Mouse (Mus musculus) retina, adult 2 months (tissue): ENCODE measurements around the gene Unc13d.
"Not testable (repeated sequence)": the region's sequence is repeated elsewhere in the genome, so short reads cannot be mapped to it uniquely, and the experiment has no call there.

Source experiments
- DNase-seq: peaks from one replicate; pipeline ENCODE4 v3.0.0-alpha.2; 2012; ENCODE audit warnings: low read depth, low spot score

Gene Unc13d

DNA sequence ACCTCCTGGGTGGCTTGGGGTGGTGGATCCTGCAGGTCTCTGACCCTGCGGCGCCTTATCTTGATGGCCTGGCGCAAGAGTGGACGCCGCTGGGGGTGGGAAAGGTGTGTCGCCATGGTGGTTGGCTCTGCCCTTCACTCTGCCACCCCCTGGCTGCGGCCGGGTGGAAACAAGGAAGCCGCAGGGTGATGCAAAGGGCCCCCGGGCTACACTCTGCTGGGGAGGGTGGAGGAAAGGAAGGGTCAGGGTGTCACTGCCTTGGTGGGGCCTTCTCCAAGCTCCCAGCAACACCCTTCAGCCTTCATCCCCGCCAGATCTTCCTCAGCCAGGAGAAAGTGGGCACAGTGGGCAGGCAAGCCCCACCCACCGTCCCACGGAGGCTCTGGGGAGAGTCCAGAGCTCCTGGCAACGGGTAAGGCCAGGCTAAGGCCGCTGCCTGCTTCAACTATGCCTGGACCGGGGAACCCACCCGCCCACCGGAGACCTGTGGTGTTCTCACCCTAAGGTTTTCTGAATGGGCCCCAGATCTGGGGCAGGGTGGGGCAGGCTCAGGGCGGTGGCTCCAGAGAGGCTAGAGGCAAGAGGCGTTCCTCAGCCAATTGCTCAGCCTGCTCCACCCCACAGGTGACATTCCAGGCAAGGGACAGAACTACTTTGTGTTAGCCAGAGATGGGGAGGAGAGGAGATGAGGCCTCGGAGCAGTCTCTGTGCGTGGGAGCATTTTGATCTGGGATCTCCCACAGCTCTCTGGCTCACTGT lies at the start of gene Unc13d:
Gene Unc13d, minus strand, starts transcription at position 516 of the 759 bp plus-strand sequence.
- DNase-seq = no peak

DNA sequence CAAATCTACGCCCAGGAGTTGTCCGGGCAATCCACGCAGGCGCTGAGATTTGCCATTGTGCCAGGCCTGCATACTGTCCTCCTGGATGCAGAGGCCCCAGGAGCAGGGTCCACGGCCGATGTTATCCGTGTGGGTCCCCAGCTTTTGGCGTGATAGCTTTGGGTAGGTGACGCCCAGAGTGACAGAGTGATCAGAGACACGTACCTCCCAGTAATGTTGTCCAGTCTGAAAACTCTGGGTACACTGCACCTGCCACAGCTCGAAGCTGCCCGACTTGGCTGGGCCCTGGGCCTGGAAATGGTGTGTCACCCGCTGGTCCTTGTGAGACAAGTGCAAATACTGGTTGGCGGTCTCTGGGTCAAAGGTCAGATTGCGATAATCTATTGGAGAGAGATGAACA lies 48.5 kb upstream of the Unc13d start:
- DNase-seq = no peak

DNA sequence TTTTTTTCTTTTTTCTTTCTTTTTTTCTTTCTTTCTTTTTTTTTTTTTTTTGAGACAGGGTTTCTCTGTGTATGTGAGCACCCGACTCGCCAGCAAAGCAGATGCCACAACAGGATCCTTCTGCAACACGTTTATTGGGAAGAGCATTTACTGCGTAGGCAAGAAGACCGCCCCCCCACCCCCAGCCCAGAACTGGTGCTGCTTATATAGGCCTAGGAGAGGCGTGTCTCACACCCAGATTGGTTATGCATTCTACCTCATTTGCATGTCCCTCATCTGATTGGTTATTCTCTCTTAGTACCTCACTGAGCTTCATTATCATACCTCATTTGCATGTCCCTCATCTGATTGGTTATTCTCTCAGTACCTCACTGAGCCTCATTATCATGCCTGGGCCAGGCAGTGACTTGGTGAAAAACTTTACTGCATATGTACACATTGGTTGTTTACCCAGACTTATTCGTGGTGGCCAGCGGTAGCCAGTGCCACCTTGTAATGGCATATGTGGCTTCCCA lies 44.0 kb upstream of the Unc13d start:
- not testable (repeated sequence) for DNase-seq

DNA sequence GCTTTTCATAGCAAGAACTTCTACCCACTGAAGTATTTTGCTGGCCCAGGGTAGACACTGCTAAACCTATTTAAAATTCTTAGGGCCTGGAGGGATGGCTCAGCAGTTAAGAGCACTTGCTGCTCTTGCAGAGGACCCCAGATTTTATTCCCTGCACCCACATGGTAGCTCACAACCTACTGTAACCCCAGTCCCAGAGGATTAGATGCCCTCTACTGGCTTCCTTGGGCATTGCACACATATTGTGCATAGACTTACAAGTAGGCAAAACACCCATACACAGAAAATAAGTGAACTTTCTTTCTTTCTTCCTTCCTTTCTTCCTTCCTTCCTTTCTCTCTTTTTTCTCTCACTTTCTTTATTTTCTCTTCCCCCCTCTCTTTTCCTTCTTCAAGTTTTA lies 40.1 kb upstream of the Unc13d start:
- no peak for DNase-seq

DNA sequence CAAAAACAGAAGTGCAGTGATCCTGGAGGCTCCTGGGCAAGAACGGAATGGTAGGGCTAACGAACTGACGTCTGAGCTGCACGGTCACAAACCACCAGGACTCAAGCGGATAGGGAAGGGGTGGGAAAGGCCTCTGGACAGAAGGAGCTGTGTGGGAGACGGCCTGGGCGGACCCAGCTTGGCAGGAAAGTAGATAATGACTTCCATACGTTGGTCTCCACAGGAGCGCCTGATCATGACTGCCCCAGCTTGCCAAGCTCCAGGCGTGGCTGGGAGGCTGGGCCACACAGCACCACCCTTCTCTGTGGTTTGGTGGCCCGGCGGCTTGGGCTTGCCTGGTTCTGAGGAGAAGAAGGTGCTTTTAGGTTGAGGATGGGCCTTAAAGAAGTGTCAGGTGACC lies 39.5 kb upstream of the Unc13d start:
- DNase-seq = no peak

DNA sequence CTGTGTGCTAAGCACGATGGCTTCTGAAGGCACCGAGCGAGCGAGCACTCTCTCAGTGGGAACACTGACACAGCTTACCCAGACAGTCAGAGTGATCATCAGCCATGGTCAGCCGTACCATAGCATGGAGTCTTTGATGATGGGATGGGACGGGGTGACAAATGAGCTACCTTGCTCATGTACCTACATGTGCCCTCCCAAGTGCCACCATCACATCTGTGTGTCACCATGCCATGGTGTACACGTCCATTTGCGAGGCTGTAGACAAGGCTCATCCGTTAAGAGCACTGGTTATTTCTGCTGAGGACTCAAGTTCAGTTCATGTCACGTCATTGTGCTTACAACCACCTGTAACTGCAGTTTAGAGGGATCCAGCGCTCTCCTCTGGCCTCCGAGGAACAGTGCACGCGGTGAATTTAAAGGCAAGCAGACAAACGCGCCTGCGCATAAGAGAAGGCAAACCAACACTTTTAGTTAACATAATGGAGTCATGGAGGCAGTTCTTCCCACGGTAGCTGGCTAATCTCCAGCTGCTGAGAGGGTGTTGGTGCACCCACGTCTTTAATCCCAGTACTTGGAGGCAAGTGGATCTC lies 33.9 kb upstream of the Unc13d start:
- no peak for DNase-seq

DNA sequence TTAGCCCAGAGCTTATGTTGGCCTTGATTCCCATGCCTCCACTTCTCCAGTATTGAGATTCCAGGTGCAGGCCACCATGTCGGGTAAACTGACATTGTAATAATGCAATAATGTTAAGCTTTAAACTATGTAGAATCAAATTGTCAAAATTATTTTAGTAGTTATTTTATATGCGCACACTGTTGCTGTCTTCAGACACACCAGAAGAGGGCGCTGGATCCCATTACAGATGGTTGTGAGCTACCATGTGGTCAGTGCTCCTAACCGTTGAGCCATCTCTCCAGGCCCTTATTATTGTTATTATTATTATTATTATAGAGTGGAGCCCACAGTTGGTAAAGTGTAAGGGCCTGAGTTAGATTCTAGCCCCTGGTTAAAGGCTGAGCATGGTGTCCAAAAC lies 33.3 kb upstream of the Unc13d start:
- DNase-seq = no peak

DNA sequence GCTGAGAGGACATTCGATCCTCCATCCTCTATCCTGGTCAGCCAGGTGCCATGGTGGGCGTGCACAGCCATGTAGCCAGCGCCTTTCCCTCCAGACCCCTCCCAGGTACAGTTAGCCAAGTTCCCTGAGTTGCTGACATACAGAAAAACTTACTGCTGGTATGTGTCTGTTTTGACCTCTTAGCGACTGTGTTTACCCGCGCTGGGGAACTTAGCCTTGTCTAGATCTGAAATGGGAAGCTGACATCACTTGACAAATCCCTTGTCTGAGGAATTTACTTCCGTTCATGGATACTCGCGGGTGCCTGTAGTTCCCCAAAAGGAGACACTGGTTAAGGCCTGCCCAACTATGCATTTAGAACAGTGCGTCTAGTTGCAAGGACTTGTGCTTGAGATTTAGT lies 32.8 kb upstream of the Unc13d start:
- DNase-seq = no peak

DNA sequence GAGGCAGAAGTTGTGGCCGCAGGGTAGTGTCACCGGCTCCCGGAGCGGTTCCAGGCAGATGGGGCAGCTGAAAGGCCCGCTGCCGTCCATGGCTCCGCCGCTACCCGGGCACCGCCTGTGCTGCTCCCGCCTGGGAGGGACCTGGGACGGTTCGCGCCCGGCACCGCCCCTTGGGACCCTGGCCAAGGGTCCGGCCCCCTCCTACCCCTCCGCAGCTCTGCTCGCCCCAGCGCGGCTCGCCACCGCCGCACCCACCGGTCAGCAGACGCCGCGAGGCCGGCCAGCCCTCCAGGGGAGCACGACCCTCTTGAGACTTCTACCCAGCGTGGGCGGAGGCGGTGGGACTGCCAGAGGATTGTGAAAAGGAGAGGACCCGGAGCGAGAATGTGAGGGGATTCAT lies 32.4 kb upstream of the Unc13d start:
- no peak for DNase-seq

DNA sequence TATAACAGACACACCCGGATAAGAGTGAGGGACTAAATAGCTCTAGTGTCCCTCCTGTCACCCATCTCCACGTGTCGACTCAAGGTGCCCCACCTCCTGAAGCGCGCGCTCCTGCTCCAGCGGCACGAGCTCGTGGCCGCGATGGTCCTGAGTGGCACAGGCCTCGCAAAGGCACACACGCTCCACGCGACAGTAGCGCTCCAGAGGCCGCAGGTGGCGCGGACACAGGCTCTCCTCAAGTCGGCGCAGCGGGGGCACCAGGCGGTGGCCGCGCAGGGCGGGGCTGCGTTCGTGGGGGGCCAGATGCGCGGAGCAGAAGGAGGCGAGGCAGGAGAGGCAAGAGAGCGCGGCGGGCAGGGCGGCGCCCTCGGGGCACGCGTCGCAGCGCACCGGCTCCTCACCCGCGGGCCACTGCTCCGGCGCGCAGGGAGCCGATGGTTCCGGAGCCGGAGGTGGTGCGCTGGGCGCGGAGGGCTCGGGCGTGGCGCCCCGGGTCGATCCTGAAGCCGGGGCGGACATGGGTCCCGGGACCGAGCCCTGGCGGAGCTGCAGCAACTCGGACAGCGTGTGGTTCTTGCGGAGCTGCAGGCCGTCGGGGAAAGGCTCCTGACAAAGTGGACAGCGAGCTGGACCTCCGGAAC lies 31.8 kb upstream of the Unc13d start:
- no peak for DNase-seq

DNA sequence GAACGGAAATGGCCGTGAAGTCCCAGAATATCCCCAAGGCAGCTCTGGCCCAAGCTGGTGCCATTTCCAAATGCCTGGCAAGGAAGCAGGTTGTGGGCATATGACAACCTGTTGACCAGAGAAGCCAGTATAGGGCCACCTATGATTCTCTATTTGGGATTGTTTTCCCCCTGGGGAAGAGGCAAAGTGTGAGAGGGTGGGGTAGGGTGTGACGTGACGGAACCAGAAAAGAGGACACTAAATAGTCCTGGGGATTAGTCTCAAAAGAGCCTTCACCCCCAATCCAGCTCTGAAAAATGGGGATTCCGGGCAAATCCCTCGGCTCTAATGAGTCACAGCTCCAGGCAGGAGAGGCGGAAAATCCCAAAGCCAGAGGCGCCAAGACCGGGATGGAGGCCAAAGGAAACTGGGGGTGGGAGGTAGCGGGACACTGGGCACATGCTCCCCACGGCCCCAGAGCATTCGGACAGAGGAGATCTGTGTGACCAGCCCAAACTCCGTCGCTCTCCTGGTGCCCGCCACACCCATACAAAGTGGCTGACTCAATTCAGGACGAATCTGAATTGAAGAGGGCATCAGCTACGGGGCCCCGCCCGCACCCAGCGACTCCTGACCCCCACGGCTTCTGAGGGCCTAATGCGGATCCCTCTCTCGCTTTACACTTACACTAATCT lies 30.8 kb upstream of the Unc13d start:
- no peak for DNase-seq

DNA sequence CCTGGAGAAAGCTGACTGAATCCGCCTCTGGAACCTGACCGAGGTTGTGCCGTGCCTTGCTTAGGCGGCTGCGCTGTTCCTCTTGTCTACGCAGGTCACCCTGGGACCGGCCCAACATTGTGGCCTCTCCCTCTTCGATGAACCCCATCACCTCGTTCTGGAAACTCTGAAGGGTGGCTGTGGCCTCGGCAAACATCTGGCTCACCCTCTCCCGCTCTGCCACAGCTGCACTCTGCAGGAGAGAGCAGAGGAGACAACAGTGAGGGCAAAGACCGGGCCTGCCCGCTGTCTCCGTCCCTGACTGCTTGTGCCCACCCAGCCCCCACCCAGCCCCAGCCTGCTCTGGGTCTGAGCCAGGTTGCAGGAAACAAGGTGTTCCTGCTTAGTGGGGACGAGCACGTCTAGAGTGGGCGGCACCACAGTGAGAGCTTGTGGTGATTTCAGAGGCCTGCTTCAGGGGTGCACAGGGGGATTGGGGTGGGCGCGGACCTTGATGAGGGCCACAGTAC lies 30.1 kb upstream of the Unc13d start:
- no peak for DNase-seq

DNA sequence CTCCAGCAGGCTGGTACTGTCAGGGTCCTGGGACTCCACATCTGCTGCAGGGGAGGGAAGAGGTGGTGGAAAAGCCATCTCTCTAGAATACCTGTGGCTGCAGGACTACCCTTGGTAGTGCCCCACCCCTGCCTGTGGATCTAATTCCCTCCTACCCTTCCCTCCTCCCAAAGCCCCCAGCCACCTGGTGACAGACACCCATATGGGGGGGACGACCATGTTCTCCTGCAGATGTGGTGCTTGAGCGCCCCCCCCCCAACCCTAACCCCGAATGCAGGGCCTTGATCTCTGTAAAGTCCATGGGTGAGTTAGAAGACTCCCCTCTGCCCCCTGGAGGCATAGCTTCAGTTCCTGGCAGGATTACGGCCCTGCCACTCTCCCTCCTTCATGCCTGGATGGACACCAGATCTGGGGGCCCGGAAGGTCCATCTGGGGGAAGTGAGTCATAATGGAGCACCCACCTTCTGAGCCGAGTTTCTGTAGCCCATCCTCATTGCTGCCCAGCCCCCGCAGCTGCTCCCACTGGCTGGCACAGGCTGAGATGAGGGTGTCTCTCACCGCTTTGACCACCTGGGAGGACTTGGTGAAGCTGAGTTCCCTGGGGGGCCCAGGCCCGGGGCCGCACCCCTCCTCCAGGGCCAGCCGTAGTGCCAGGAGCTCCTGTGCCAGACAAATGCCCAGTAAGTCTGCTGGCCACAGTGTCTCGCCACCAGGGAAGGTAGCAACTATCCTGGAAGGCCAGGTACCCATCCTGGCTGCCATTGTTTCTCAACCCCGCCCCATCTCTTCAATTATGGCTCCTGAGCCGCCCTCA lies 29.4 kb upstream of the Unc13d start:
- no peak for DNase-seq

DNA sequence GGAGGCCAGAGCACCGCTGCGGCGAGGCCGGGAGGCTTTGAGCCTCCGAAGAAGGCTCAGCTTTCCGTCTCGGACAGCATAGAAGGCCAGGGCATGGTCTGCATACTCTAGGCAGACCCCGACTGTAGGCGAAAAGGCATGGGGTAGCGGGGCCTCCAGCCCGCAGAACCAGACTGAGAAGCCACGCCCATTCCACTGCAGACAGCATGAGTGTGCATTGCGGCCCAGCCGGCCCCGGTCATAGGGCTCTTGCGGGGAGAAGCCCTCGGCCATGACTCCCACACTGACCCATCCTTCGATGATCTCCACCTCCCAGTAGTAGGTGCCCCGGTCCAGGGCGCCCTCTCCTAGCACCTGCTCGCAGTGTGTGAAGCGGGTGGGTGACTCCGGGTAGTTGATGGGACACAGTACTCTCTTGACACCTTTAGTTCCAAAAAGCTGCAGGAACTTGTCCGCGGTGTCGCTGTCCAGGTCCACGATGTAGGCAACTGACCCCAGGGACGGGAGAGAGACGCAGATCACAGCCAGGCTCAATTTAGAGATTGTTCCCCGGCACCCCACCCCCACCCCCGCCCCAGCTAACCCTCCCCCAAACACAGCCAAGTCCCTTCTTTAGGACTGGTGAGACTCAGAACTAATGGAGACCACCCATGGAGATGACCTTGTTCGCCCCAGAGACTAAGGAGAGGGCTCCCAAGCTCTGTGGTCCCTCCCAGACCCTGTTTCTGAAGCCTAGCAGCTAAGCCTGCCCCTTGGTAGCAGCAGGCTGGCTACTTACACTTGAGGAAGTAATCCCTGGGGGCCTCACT lies 28.6 kb upstream of the Unc13d start:
- DNase-seq = no peak

DNA sequence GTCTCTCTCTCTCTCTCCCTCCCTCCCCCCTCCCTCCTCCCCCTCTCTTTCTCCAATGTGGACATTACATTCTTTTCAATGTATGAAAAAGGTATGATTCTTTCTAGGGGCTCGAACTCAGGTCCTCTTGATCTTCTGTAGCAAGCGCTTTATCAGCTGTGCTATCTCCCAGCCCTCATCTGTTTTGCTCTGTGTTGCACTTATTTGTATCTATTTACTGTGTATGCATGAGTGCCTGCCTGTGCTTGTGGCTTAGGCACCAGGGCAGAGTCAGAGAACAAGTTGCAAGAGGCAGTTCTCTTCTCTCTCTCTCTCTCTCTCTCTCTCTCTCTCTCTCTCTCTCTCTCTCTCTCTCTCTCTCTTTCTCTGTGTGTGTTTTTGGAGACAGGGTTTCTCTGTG lies 27.3 kb upstream of the Unc13d start:
- no peak for DNase-seq

DNA sequence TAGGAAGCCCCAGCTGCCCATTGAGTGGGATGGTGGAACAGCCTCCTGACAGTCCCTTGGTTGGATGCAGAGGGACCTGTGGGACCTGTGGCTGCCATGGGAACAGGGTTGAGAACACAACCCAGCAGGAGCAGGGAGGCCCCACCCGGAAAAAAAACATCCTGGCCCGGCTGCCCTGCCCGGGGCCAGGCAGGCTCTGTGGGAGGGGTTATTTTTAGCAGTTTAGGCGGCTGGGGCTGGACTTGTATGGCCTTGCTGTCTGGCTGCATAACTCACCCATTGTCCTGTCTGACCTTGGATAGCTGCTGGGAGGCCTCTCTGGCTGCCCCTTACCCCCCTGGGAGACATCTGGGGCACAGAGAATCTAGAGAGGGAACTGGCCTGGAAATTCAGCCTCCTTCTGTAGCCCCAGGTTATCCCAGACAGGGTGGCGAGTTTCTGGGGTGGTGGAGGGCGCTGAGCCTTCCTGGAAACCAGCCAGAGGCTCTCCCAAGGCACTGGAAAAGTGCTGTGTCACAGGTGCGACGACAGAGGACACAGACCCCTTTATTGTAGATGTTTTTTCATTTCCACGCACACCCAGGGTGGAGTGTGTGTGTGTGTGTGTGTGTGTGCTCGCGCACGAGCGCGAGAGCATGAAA lies 26.4 kb upstream of the Unc13d start:
- no peak for DNase-seq

DNA sequence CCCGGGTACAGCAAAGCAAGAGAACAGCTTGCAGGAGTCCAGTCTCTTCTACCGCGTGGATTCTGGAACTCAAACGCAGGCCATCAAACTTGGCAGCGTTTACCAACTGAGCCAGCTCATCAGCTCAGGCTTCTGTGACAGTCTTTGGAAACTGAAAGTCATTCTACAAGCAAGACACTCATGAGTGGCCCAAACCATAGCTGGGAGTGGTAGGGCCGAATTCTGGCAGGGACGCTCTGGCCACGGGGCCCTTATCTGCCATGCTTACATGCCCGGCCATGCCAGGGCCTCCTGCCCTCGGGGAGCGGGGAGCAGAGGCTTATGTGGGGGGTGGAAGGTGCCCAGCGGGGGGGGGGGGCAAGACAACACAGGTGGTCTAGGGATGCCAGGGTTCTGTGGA lies 25.8 kb upstream of the Unc13d start:
- no peak for DNase-seq

DNA sequence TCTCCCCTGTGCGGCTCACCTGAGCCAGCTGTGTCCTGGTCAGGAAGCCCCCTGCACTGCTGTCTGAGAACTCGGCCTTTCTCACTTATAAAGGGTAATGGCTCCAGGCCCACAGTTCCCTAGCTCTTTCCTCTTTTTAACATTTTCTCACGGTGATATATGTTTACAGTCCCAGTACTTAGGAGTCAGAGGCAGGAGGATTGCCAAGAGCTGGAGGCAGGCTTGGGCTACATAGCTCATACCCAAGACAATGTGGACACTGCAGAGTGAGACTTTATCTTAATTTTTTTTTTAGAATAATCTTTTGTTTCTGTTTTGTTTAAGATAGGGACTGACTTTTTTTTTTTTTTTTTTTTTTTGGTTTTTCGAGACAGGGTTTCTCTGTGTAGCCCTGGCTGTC lies 24.7 kb upstream of the Unc13d start:
- DNase-seq = no peak

DNA sequence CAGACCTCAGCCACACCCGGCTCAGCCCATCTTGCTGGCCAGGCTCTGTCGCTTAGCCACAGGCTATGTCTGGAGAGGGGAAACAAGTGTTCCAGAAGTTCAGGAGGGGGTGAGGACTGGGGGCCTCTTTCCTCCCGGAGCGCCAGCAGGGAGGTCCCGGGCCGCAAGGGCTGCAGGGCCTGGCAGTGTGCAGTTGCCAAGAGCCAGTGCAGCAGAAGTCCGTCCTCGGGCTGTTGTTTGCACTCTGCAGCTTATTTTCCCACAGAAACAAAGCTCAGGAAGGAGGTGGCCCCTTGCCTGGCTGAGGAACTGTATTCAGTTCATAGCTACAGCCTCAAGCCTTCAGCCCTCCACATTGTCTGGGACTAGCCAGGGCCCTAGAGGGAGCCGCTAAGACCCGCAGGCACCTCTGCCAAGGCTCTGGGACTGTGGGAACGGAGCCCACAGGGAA lies 24.2 kb upstream of the Unc13d start:
- DNase-seq = no peak

DNA sequence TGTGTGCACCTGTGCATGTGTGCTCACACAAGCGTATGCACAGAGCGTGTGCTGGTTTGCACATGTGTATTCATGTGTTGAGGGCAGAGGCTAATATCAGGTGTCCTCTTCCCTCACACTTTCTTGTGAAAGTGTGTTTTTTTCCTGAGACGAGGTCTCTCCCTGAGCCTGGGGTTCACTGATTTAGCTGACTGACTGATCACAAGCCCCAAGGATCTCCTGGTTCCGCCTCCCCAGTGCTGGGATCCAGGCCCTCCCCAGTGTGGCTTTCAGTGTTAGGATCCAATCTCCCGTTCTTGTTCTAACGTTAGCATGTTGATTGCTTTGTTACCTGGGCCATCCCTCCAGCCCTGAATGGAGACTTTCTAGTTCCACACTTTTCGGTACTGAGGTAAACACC lies 23.1 kb upstream of the Unc13d start:
- DNase-seq = no peak
